Mouse (Mus musculus) monocyte, adult 2 months (primary cell): ENCODE data around the gene Gm20708.
"Not testable (repeated sequence)": the region's sequence is repeated elsewhere in the genome, so short reads cannot be mapped to it uniquely, and the experiment has no call there.

Experiments
- DNase-seq, 2 experiments: peaks; one replicate each; pipeline ENCODE4 v3.0.0; 2022; ENCODE audit warnings: low spot score in 2 of 2, low read depth in 1 of 2

Gene Gm20708

DNA sequence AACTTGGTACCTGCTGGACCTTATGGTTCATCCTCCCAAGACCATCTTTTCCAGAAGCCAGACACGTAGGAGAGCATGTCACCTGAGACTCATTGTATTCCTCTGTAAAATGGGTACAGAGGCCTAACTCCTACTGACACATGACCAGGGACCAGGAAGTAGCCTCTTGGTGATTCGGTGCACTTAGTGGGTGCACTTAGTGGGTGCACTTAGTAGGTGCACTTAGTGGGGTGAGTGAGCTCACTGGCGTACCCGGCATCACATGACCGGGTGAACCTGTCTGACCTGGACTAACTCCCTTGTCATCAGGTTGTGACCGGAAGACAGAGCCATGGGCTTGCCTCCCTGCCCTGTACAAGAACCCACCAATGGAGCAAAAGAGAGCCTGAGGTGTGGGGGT is 2.7 kb upstream of the Gm20708 start:
- no peak for DNase-seq

DNA sequence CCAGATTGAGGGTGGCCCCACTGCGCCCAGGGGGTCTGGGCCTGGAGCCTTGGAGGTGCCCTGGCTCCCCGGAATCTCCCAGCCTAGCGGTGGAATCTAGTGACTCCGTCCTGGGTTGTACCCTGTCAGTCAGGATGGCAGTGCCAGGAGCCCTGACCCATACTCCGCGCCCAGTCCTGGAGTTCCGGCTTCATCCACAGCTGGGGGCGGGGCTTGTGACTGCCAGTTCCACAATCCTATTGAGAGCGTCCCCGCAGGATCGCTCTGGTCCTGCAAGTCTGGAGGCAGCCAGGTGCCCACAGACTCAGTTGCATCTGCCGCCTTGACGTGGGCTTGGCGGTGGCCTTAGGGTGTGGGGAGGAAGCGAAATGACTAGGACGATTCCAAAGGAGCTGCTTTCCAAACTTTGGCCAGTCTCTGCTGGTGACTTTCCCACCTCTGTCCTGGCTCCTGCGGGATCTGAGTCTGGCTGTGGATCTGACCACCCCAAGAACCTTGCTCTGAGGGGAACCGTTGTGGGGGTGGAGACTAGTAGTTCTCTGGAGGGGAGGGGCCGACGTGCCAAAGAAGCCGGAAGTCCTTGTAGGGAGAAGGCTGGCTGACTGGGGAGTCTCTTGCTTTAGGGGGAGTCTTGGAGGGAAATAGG is 1.1 kb downstream of the Gm20708 start:
- peak; percentile 71 to 75 for DNase-seq

DNA sequence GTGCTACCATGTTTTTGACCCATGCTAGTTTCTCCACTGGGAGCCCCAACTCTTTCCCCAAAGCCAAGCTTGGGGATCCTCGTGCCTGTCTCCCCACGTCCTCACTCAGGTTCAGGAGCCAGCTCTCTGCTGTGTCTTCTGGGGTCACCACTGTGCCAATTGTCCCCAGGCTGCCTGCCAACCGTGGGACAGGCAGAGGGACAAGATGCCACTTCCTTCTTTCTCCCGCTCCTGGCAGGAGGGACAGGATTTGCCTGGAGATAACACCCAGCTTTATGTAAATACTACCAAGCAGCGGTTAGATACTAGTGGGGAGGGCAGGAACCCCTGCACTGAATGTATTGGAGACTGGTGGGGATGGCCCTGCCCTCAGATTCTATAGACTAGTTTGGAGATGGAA is 4.4 kb downstream of the Gm20708 start:
- DNase-seq: no peak

DNA sequence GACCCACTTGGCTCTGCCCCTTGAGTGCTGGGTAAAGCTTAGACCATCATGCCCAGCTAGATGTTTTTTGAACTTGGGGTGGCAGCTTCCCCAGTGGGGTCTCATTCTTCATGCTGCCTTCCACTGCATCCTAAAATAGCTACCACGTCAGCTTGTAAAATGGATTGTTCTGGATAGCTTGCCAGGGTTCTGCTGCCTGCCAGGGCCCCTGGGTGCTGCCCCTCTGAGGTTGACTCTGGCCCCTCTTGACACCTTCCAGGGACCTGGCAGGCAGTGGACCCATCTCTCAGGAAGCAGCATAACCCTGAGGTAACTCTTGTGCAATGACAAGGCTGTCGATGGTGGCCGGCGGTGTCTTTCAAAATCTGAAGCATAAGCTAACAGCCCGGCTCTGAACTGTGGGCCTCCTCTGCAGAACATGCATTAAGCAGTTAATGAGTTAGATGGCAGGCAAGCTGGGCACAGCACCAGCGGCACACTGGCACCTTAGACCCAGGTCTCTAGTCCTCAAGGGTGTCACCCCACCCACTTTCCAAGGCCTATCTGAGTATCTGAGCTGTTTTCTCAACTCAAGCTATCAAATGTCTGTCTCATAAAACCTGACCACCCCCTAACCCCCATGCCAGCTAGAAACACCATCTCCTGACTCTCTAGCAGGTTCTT is 5.4 kb downstream of the Gm20708 start:
- no peak for DNase-seq

DNA sequence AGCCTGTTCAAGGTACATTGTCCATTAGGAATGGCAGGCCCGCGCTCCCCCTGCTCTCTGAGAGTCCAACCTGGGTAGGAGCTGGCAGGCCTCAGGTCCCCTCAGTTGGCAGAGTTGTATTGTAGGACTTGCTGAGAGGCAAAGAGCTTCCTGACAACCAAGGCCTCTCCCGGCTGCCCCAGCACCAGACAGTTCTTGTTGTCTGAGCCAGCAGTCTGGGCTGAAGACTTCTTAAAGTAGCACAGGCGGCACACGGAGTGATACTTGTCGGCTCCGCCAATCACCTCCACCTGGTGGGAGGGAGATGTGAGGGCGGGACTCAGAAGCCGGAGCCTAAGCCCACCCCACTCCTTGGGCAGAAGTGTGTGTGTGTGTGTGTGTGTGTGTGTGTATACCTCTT is 6.4 kb downstream of the Gm20708 start:
- not testable (repeated sequence) for DNase-seq

DNA sequence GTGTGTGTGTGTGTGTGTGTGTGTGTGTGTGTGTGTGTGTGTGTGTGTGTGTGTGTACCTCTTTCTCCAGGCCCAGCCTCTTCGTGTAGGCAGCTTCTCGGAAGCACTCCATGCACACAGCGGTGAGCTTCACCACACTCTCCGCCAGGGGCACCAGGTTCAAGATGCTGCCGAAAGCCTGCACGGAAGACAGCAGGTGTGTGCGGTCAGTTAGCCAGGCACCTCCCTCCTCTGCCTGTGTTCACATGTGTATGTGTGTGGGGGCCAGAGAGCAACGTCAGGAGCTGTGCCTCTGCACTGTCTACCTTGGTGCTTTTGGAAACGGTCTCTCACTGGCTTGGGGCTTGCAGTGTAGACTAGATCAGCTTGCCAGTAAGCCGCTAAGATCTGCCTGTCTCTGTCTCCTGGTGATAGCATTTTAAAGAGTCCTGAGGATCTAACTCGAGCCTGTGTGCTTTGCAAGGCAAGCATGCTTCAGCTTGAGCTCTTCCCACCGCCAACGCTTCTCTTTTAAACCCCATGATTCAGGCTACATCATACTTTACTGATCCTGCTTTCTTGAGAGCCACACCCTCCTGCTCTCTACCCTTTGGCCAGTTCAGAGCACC is 7.0 kb downstream of the Gm20708 start:
- DNase-seq: no peak

DNA sequence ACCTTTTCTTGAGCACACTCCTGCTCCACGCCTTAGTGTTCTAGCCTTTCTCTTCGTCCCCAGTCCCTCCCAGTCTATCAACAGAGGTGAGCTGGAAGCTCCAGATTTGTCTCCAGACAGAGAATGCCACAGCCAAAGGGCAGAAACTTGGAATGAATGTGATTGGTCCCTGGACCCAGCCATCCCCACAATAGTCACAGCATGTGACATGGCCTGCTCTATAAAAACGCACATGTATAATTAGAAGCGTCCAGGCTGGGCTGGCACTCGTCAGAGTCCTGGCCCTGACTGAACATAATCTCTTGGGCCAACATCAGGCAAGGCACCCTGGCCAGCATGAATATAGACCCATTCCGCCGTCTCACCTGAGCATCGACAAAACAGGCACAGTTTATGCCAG is 9.6 kb downstream of the Gm20708 start:
- no peak for DNase-seq

DNA sequence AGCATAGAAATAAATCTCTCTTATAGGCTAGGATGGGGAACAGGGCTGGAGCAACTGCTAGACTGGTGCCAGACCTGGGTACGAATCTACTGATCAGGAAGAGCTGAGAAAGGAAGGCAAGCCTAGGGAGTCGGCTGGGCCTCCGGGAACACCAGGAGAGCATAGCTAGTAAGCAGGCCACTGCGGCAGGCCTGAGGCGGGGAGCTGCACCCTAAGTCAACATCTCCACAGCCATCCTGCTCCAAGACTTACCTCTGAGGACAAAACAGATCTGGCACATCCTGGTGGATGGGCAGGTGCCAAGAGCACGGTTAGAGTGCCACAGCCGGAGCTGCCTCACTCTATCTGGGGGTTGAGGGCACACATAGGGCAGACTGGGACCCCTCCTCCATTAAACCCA is 10.7 kb downstream of the Gm20708 start:
- DNase-seq: no peak

DNA sequence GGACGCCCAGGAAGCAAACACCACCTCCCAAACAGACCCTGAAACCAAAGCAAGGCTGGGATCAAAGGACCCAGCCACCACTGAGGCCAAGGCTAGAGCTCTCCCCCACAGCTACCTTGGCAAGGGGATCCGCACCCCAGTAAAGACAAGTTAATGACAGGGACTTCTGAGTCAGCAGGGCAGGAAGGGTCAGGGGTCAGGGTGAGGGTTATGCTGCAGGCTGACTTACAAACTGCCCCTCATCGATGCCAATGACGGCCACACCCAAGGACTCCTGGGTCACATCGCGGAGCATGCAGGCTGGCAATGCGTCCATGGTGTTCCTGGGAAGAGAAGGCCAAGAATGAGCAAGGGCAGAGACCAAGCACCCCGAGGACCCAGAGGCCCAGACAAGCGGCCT is 12.4 kb downstream of the Gm20708 start:
- DNase-seq: no peak

DNA sequence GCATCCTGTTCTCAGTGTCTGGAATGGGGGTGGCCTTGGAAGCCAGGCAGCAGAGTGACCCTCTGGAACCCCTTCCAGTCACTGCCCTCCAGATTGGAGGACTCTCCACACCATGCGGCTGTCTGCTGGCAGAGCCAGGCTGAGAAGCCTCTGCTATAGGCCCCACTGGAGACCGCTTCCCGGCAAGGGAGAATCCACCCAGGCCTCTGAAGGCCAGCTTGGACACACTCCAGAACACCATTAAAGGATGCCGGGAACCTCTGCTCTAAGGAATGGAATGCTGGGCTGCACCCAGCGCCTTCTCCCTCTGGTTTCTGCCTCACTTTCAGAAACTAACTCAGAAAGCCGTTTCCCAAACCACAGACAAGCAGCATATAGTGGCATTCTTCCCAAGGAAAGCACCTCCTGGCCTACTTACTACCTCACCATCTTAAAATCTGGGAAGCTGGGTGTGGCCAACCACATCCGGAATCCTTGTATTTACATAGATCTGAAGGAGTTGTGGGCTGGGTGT is 13.3 kb downstream of the Gm20708 start:
- no peak for DNase-seq

DNA sequence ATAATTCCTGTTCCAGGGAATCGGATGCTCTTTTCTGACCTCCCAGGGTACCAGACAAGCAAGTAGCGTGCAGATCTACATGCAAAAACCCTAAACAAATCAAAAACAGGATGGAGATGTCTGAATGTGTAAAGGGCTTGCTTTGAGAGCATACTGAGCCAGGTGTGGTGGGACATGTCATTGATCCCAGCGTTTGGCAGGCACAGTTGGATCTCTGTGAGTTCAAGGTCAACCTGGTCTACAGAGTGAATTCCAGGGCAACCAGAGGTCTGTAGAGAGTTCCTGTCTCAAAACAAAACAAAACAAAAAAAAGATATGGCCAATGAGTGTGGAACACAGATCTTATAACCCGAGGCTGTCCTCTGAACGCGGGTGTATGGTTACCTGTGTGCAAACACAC is 13.9 kb downstream of the Gm20708 start:
- DNase-seq: no peak

DNA sequence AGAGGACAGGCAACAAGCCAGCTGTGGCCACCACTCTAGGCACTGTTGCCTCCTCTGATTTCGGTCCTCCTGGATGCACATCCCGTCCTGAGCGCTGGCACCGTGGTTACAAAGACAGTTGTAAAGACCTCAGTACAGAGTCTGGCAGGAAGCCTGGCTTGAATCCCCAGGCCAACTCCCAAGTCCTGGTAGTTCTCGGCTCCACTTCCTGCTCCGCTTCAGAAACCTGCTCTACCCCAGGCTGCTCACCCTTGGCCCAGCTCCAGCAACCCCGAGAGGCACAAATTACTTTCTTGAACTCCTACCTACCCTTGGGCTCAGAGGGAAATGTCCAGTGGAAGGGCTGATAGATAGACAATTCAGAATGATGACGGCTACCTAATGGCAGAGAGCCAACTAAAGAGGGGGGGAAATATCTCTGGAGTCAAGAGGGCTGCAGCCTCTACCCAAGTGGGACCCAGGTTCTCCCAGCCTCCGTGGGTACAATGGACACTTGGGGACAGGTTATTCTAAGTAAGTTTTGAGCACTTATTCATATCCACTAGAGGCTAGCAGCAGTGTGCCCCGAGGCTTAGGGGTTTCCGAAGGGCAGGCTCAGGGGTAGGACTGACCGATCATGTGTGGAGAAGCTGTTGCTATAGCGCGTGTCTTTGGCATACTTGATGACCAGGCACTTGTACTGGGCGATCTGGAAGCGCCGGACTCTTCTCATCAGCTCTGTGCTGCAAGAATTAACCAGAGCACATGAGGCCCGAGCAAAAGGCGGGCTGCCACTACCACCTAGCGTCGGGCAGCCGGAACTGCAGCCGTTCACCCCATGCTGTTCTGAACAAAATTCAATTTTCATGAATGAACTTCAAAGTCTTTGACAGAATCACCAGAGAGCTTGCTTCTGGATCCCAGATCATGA is 14.8 kb downstream of the Gm20708 start:
- DNase-seq: peak in 1 of 2 experiments; percentile 69

DNA sequence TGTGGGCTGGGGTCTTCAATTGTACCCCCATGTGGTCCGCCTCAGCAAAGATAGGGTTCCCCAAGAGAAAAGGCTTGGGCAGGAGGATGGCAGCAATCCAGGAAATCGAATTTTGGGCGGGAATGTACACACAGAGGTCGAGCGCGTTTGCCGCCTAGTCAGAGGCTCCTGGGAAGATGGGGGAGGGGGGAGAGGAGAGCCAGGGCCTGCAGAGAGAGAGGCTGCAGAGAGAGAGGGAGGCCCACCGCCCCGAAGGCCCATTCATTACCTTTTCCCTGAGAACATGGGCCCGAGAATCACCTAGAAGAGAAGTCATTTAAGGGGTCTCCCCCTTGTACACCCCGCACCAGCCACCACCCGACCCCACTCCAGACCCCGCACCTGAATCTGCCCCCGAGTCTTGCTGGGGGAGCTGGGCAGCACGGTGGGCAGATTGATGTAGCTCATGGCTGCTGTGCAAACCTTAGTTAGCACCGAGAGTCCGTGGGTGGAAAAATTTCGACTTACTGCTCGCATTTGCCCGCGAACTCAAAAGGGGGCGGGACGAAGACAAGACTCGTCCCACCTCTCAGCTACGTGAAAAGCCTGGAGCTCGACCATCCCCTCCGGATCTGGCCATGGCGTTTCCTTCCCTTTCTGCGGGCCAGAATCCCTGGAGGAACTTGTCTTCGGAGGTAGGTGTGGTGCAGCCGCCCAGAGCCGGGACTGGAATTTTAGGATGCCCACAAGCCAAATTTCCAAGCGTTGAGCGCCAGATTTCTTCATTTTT is 16.0 kb downstream of the Gm20708 start, which contains the start of the genes Afmid and Tk1:
Afmid (plus strand) TSS at position 592 of the 769 bp plus-strand sequence.
Tk1 (minus strand) TSS at position 760 of the 769 bp plus-strand sequence.
- DNase-seq: no peak

DNA sequence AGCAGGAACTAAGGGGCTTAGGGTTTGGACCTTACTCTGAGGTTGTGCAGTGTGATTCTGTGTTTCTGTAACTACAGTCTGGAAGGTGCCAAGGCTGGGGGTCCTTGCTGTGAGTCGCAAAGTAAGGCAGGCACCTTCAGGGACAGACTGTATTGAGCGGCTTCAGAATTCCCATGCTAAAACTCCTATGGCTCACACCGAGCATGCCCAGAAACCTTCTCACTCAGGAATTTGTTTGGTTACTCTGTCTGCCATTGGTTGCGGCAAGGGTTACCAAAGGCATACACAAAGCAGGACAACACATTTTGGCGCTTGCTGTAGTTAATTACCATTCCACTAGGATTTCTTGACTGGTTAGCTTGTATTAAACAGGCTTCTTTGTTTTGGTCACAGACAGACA is 16.7 kb downstream of the Gm20708 start:
- DNase-seq: no peak

DNA sequence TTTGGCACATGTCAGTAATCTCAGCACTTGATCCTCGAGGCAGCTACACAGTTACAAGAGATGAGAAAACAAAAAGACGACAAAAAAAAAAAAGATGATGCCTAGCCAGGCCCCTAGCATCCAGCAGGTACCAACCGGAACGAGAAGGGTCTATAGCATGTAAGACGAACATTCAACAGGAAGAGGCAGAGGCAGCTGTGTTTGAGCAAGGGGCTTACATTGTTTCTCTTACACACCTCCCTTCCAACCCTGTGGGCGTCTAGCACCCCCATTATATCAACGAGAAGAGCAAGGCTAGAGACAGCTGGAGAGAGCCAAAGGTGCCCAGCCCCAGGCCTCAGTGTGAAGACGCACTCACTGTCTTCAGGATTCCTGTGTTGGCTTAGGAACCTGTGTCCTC is 17.4 kb downstream of the Gm20708 start:
- no peak for DNase-seq

DNA sequence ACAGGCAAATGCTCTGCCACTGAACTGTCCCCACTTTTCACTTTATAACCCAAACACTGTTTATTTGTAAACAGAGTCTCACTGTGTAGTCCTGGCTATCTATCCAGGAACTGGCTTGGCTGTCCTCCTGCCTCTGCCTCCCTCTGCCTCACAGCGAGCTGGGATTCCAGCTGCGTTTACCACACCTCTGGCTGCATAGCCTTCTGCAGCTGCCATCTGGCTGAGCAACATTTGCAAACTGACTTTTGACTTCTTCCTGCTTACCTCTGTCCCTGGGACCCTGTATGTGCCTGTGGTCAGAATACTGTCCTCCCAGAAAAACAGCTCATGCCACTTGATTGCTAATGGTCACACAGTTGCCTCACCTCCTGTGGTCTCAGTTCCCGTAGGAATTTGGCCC is 17.9 kb downstream of the Gm20708 start:
- DNase-seq: no peak

DNA sequence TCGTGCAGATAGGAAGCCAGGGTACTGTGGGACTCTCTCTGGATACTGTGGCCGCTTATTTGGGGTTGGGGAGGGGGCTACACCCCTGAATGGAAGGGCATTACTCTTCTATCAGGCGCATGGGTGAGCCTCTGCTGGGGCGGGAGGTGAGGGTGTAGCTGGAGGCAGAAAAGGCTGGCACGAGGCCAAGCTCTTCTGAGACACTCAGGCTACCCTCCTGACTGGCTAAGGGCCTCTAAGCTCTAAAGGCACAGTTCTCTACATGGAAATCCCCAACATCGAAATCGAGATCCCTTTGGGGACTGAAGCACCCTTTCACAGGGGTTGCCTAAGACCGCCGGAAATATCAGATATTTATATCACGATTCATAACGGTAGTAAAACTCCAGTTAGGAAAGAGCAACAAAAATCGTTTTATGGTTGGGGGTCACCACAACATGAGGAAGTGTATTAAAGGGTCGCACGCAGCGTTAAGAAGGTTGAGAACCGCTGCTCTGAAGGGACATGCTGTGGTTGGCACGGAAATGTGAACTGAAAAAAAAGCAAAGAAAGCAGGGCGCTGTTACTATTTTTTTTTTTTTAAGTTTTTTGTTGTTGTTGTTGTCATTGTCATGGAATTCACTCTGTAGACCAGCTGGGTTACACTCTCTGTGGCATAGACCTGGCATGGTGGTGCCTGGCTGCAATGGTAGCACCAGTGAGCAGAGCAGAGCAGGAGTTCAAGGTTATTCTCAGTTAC is 18.9 kb downstream of the Gm20708 start:
- peak in 1 of 2 experiments; percentile 38 for DNase-seq

DNA sequence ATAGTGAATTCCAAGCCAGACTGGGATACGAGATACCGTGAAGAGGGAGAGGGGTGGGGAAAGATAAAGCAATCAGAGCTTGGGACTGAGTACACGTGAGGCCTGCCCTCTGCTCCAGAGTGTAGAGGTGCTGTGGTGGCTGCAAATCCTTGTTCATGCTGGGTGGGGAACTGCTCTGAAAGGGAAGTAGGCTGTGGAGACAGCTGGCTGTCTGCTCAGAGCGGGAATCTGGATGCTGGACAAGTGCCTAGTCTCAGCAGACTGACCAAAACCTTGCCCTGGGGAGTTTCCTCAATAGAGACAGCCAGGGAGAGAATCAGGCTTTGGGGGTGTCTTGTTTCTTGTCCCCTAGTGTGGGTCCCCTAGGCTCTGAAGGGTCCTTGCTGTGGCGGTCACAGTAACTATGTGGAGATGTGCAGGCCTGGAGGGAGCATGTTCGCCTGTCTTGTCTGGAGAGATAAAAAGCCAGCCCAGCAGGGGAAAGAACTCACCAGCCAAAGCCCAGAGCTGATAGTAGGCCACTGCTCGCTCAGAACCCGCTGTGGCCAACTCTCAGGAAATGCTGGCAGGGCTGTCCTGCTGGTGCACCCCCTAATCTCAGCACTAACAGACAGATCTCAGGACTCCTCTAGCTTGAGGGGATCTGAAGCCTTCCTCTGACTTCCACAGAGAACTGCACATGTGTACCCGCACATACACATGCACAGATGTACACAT is 19.6 kb downstream of the Gm20708 start:
- DNase-seq: peak in 1 of 2 experiments; percentile 49

DNA sequence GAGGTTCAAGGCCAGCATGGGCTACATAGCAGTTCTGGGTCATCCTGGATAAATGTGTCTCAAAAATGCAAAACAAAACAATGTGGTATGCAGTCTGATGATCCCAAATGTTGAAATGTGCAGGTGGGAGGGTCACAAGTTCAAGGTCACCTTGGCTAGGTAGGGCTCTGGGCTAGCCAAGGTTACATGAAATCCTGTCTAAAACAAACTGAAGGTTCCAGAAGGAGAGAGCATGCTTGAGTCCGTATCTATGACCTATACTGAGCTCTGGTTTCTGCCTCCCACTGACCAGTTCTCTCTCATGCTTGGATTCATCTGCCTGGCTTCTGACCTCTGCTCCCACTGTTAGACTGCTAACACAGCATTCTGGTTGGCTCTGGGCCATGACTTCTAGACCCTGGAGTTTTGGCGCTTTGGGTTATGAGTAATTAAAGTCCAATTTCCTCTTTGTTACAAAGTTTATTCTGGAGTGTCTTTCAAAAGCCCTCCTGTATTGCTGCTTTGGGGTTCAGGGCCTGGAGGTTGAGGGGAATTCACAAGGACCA is 20.3 kb downstream of the Gm20708 start:
- no peak for DNase-seq
